Mouse (Mus musculus): ENCODE data around the gene Tcl1b4. TPM values are rescaled to one million over a fixed set of nuclear protein-coding genes. Genes with fewer than 3 reads are reported as not detected.
"Not testable (repeated sequence)": the region's sequence is repeated elsewhere in the genome, so short reads cannot be mapped to it uniquely, and the experiment has no call there.

The Tcl1b4 gene
- not detected in 2 replicates for polyA plus RNA-seq (2014; fragmentation: Nextera tagmentation; extraction: Ambion mirVana)

DNA sequence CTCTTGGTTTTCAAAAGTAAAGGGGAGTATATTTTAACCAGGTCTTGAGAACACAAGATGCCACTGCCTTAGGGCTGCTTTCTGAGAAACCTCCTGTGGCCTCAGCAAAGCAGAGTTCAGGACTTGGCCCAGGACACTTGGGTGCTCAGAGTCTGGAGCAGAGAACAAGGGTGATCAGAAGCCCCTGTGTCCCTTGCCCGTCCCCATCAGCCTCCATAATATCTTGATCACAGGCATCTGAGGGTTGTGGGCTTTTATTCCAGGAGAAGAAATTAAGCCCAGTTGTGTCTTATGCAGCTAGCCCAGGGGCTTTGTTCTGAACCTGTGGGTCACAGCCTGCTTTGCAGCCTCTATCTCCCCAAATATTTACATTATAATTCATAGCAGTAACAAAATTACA is at the start of gene Tcl1b4:
Gene Tcl1b4, plus strand, starts transcription at position 301 of the 400 bp plus-strand sequence.
- ATAC-seq (ENCODE audit: low FRiP score); H3K4me1 ChIP-seq (replicated peaks; ENCODE audit: control insufficient read depth, insufficient read depth, low read length); H3K27me3 ChIP-seq (ENCODE audit: control insufficient read depth, insufficient read depth, low read length); H3K9me3 ChIP-seq (ENCODE audit: control insufficient read depth, low read length); H3K9ac ChIP-seq; H3K4me3 ChIP-seq (replicated peaks; ENCODE audit: low read length); H3K27ac ChIP-seq; H3K4me2 ChIP-seq (replicated peaks); DNase-seq (ENCODE audit: low spot score); H3K36me3 ChIP-seq (replicated peaks; ENCODE audit: control insufficient read depth, insufficient read depth): not testable (repeated sequence)
- 100% methylated on average over 1 of the region's 1 CpGs for WGBS

DNA sequence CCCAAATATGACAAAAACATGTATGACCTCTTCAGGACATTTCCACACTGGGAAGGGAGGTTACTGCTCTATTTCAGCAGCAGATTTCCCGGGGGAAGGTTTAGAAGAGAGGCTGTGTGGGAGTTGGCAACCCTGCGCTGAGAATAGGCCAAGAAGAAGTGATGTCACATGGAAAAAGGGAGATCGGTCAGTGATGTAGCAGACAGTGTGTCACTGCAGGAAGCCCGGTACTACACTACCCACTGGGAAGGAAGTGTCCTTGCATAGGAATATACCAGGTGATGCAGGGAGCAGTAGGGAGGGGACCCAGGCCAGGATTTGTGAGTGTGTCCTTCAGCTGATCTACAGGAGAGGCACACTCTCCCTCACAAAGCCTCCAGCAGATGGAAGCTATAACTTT is 46.5 kb upstream of the Tcl1b4 start:
- ATAC-seq (ENCODE audit: low FRiP score); H3K4me3 ChIP-seq (replicated peaks; ENCODE audit: low read length); H3K27ac ChIP-seq; H3K4me2 ChIP-seq (replicated peaks); H3K36me3 ChIP-seq (replicated peaks; ENCODE audit: control insufficient read depth, insufficient read depth); H3K4me1 ChIP-seq (replicated peaks; ENCODE audit: control insufficient read depth, insufficient read depth, low read length); DNase-seq (ENCODE audit: low spot score); H3K9me3 ChIP-seq (ENCODE audit: control insufficient read depth, low read length); H3K9ac ChIP-seq; H3K27me3 ChIP-seq (ENCODE audit: control insufficient read depth, insufficient read depth, low read length): not testable (repeated sequence)
- 81% methylated on average over 4 of the region's 4 CpGs for WGBS

DNA sequence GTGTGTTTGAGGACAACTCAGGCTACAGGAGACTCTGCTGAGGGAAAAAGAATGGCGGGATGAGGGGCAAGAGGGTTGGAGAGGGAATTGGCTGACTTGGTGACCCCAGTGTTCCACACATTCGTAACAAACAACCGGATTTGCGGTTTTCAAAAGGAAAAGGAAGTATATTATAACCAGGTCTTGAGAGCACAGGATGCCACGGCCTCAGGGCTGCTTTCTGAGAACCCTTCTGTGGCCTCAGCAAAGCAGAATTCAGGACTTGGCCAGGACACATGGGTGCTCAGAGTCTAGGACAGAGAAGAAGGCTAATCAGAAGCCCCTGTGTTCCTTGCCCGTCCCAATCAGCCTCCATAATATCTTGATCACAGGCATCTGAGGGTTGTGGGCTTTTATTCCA is 42.9 kb upstream of the Tcl1b4 start:
- Histone ChIP-seq H3K4me1 (replicated peaks; ENCODE audit: control insufficient read depth, insufficient read depth, low read length) (no peaks in the 10 kb centered on the region), H3K36me3 (replicated peaks; ENCODE audit: control insufficient read depth, insufficient read depth) (no peaks in the 10 kb centered on the region), H3K27ac (no peak overlapping the region), H3K27me3 (ENCODE audit: control insufficient read depth, insufficient read depth, low read length) (no peaks in the 10 kb centered on the region), H3K4me3 (replicated peaks; ENCODE audit: low read length) (no peak overlapping the region), H3K9me3 (ENCODE audit: control insufficient read depth, low read length) (no peaks in the 10 kb centered on the region), H3K4me2 (replicated peaks) (no peak overlapping the region), H3K9ac (no peak overlapping the region)
- ATAC-seq (ENCODE audit: low FRiP score) (no peak), DNase-seq (ENCODE audit: low spot score) (no peak)
- WGBS, result 84% methylated on average over 6 of the region's 6 CpGs

DNA sequence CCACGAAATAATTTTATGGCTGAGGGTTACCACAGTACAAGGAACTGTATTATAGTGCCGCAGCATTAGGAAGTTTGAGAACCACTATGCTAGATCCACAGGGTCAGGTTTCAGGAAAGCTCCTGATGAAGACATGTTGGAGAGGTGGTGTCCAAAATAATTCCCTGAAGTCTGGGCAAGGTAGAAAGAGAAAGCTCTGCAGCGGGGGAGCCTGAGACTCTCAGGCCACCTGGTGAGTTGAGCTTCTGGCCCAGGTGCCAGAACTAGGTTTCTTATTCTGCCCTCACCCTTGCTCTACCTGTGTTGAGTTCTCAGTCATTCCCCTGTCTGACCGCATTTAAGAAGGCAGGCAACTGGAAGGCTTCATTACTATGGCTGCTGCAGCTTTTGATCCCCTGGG is 42.4 kb upstream of the Tcl1b4 start, which contains the start of gene Tcl1b1:
Gene Tcl1b1, plus strand, starts transcription at position 301 of the 400 bp plus-strand sequence.
- no peak for DNase-seq (ENCODE audit: low spot score)
- ATAC-seq (ENCODE audit: low FRiP score), result no peak
- Histone ChIP-seq H3K9ac (no peak within 1 kb of the TSS), H3K27me3 (ENCODE audit: control insufficient read depth, insufficient read depth, low read length) (no peaks in the 10 kb centered on the region), H3K4me1 (replicated peaks; ENCODE audit: control insufficient read depth, insufficient read depth, low read length) (no peaks in the 10 kb centered on the region), H3K4me3 (replicated peaks; ENCODE audit: low read length) (no peak within 1 kb of the TSS), H3K9me3 (ENCODE audit: control insufficient read depth, low read length) (no peaks in the 10 kb centered on the region), H3K36me3 (replicated peaks; ENCODE audit: control insufficient read depth, insufficient read depth) (no peaks in the 10 kb centered on the region), H3K4me2 (replicated peaks) (no peak within 1 kb of the TSS), H3K27ac (no peak within 1 kb of the TSS)
- WGBS, result 84% methylated on average over 4 of the region's 4 CpGs

DNA sequence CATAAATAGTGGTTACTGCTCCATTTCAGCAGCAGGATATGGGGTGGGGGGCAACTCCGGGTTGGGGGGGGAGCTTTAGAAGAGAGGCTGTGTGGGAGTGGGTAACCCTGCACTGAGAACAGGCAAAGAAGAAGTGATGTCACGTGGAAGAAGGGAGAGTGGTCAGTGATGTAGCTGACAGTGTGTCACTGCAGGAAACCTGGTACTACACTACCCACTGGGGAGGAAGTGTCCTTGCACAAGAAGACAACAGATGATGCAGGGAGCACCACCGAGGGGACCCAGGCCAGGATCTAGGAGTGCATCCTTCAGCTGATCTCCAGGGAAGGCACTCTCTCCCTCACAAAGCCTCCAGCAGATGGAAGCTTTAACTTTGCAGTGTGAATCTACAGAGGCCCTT is 35.0 kb upstream of the Tcl1b4 start:
- H3K9me3 ChIP-seq (ENCODE audit: control insufficient read depth, low read length), result no peaks in the 10 kb centered on the region

DNA sequence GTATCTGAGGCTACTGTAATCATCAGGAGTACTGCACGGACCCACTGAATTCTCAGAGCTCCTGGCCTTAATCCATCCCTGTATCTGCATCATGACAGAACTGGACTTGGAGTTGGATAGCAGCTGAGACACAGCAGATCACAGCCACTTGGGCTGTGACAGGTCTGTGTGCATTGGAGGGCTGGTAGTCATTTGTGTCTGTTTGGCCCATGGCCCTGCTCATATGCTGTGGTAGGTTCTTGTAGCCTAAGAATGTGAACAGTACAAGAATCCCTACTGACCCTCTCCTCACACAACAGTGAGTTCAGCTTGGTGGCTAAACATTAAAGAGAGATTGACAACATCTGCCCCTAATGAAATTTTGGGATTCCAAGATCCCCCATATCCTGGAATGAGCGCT is 28.4 kb upstream of the Tcl1b4 start:
- Histone ChIP-seq H3K4me2 (replicated peaks) (no peak overlapping the region), H3K9me3 (ENCODE audit: control insufficient read depth, low read length) (no peaks in the 10 kb centered on the region), H3K4me3 (replicated peaks; ENCODE audit: low read length) (no peak overlapping the region), H3K9ac (no peak overlapping the region), H3K36me3 (replicated peaks; ENCODE audit: control insufficient read depth, insufficient read depth) (no peaks in the 10 kb centered on the region), H3K27me3 (ENCODE audit: control insufficient read depth, insufficient read depth, low read length) (no peaks in the 10 kb centered on the region), H3K4me1 (replicated peaks; ENCODE audit: control insufficient read depth, insufficient read depth, low read length) (no peaks in the 10 kb centered on the region), H3K27ac (no peak overlapping the region)
- WGBS, result 91% methylated on average over 2 of the region's 2 CpGs
- DNase-seq (ENCODE audit: low spot score), result no peak
- no peak for ATAC-seq (ENCODE audit: low FRiP score)

More for the DNA sequence above, 35.0 kb upstream of the Tcl1b4 start:
- Histone ChIP-seq H3K9ac (no peak overlapping the region), H3K36me3 (replicated peaks; ENCODE audit: control insufficient read depth, insufficient read depth) (no peaks in the 10 kb centered on the region), H3K4me2 (replicated peaks) (no peak overlapping the region), H3K27me3 (ENCODE audit: control insufficient read depth, insufficient read depth, low read length) (no peaks in the 10 kb centered on the region), H3K4me1 (replicated peaks; ENCODE audit: control insufficient read depth, insufficient read depth, low read length) (no peaks in the 10 kb centered on the region), H3K4me3 (replicated peaks; ENCODE audit: low read length) (no peak overlapping the region), H3K27ac (no peak overlapping the region)
- ATAC-seq (ENCODE audit: low FRiP score), result no peak
- DNase-seq (ENCODE audit: low spot score), result no peak
- WGBS, result 83% methylated on average over 3 of the region's 3 CpGs

DNA sequence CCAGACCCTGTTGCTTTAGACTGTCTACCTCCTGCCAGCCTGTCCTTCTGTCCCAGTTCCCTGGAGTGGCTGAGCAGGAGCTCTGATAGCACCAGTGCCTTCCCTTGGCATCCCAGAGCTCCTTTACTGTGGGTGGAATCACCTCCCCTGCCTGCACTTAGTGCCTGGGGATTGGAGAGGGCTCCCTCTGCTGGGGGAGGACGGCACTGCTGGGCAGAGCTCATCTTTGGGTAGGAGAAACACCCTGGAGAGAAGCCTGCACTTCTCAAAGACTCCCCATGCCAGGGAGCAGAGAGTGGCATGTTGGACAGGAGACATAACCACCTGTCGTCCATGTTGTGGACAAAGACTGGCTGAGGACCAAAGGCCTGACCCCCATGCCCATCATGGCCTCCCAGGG is 27.4 kb upstream of the Tcl1b4 start:
- not testable (repeated sequence) for H3K4me3 ChIP-seq (replicated peaks; ENCODE audit: low read length); H3K36me3 ChIP-seq (replicated peaks; ENCODE audit: control insufficient read depth, insufficient read depth); H3K4me2 ChIP-seq (replicated peaks); H3K4me1 ChIP-seq (replicated peaks; ENCODE audit: control insufficient read depth, insufficient read depth, low read length); H3K27me3 ChIP-seq (ENCODE audit: control insufficient read depth, insufficient read depth, low read length); H3K27ac ChIP-seq; H3K9me3 ChIP-seq (ENCODE audit: control insufficient read depth, low read length); DNase-seq (ENCODE audit: low spot score); H3K9ac ChIP-seq; ATAC-seq (ENCODE audit: low FRiP score)
- 23% methylated on average over 2 of the region's 2 CpGs for WGBS

DNA sequence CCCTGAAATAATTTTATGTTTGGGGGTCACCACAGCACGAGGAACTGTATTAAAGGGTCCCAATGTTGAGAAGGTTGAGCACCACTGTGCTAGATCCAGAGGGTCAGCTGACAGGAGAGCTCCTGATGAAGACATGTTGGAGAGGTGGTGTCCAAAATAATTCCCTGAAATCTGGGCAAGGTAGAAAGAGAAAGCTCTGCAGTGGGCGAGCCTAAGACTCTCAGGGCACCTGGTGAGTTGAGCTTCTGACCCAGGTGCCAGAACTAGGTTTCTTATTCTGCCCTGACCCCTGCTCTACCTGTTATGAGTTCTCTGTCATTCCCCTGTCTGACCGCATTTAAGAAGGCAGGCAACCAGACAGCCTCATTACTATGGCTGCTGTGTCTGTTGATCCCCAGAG is 25.7 kb upstream of the Tcl1b4 start, which contains the start of gene Tcl1b5:
Gene Tcl1b5, plus strand, starts transcription at position 301 of the 400 bp plus-strand sequence.
- H3K4me1 ChIP-seq (replicated peaks; ENCODE audit: control insufficient read depth, insufficient read depth, low read length); H3K9me3 ChIP-seq (ENCODE audit: control insufficient read depth, low read length); DNase-seq (ENCODE audit: low spot score); H3K4me3 ChIP-seq (replicated peaks; ENCODE audit: low read length); H3K27ac ChIP-seq; H3K4me2 ChIP-seq (replicated peaks); H3K9ac ChIP-seq; ATAC-seq (ENCODE audit: low FRiP score); H3K36me3 ChIP-seq (replicated peaks; ENCODE audit: control insufficient read depth, insufficient read depth); H3K27me3 ChIP-seq (ENCODE audit: control insufficient read depth, insufficient read depth, low read length): not testable (repeated sequence)
- 61% methylated on average over 3 of the region's 3 CpGs for WGBS

DNA sequence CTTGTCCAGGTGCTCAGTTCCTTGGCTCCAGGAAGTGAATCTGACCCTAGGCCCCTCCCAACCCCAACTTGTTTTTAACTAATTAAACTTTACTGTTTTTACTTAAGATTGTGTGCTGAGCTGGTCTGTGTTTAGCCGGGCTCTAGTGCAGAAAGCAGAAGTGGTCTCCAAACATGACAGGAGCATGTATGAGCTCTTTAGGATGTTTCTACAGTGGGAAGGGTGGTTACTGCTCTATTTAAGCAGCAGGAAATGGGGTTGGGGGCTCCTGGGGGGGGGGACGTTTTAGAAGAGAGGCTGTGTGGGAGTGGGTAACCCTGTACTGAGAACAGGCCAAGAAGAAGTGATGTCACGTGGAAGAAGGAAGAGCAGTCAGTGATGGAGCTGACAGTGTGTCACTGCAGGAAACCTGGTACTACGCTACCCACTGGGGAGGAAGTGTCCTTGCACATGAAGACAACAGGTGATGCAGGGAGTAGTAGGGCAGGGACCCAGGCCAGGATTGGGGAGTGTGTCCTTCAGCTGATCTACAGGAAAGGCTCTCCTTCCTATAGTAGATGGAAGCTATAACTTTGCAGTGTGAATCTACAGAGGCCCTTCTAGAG is 20.6 kb upstream of the Tcl1b4 start:
- ATAC-seq (ENCODE audit: low FRiP score); H3K27ac ChIP-seq; H3K9me3 ChIP-seq (ENCODE audit: control insufficient read depth, low read length); H3K4me1 ChIP-seq (replicated peaks; ENCODE audit: control insufficient read depth, insufficient read depth, low read length); H3K36me3 ChIP-seq (replicated peaks; ENCODE audit: control insufficient read depth, insufficient read depth); H3K4me2 ChIP-seq (replicated peaks); H3K9ac ChIP-seq; DNase-seq (ENCODE audit: low spot score); H3K27me3 ChIP-seq (ENCODE audit: control insufficient read depth, insufficient read depth, low read length); H3K4me3 ChIP-seq (replicated peaks; ENCODE audit: low read length): not testable (repeated sequence)
- 74% methylated on average over 4 of the region's 4 CpGs for WGBS

DNA sequence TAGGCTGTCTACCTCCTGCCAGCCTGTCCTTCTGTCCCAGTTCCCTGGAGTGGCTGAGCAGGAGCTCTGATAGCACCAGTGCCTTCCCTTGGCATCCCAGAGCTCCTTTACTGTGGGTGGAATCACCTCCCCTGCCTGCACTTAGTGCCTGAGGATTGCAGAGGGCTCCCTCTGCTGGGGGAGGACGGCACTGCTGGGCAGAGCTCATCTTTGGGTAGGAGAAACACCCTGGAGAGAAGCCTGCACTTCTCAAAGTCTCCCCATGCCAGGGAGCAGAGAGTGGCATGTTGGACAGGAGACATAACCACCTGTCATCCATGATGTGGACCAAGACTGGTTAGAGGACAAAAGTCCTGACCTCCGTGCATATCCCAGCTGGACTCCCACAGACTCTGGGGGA is 12.8 kb upstream of the Tcl1b4 start:
- H3K36me3 ChIP-seq (replicated peaks; ENCODE audit: control insufficient read depth, insufficient read depth); H3K9ac ChIP-seq; H3K27ac ChIP-seq; H3K4me3 ChIP-seq (replicated peaks; ENCODE audit: low read length); H3K4me2 ChIP-seq (replicated peaks); H3K4me1 ChIP-seq (replicated peaks; ENCODE audit: control insufficient read depth, insufficient read depth, low read length); H3K9me3 ChIP-seq (ENCODE audit: control insufficient read depth, low read length); ATAC-seq (ENCODE audit: low FRiP score); H3K27me3 ChIP-seq (ENCODE audit: control insufficient read depth, insufficient read depth, low read length); DNase-seq (ENCODE audit: low spot score): not testable (repeated sequence)
- WGBS, result 55% methylated on average over 2 of the region's 2 CpGs

Data from hindbrain, embryonic 14.5 days (tissue).